Mouse (Mus musculus) liver, embryonic 14.5 days (tissue): ENCODE data around the gene Cdyl2. TPM values are rescaled to one million over a fixed set of nuclear protein-coding genes. Genes with fewer than 3 reads are reported as not detected.
A peak's percentile ranks its signal among the peaks of the same experiment; 100 is the strongest.

Experiments used
- ATAC-seq: fragments of 200-750 bp; cut with Nextera tagmentation; 2 replicates; pipeline ENCODE4 v1.8.0; 2017; ENCODE audit warnings: moderate number of reproducible peaks, mild to moderate bottlenecking, moderate library complexity; ENCODE audit not compliant: insufficient read depth
- DNase-seq, 3 experiments: peaks; one replicate each; pipeline ENCODE4 v3.0.0-alpha.2; 2012 to 2013; ENCODE audit warnings: low read depth in 3 of 3, low spot score in 3 of 3
- H3K27ac ChIP-seq: fragments of 300-500 bp; sonication (generic); 2 replicates; pipeline ENCODE4 v1.5.1; 2014; ENCODE audit warnings: moderate library complexity, mild to moderate bottlenecking, control low read depth, inconsistent platforms
- H3K27me3 ChIP-seq: fragments of 300-500 bp; sonication (generic); 2 replicates; pipeline ENCODE4 v1.6.1; 2014; ENCODE audit warnings: mild to moderate bottlenecking, low read length, moderate library complexity; ENCODE audit not compliant: control insufficient read depth, insufficient read depth
- H3K36me3 ChIP-seq: fragments of 300-500 bp; sonication (generic); replicated peaks from 2 replicates; pipeline ENCODE4 v1.6.1; 2014; ENCODE audit warnings: low read depth; ENCODE audit not compliant: control insufficient read depth, insufficient read depth
- H3K4me1 ChIP-seq, 2 experiments: fragments of 200-500 bp in 1 of 2; fragments of 300-500 bp in 1 of 2; sonication (generic) in 1 of 2; replicated peaks; 2 replicates each; pipeline ENCODE4 v1.6.1; 2012 to 2014; ENCODE audit warnings: antibody characterized with exemption in 1 of 2, inconsistent platforms in 1 of 2, low read length in 1 of 2; ENCODE audit not compliant: control insufficient read depth in 2 of 2, insufficient read depth in 2 of 2
- H3K4me2 ChIP-seq: fragments of 300-500 bp; sonication (generic); 2 replicates; pipeline ENCODE4 v1.6.1; 2014; ENCODE audit warnings: low read depth, mild to moderate bottlenecking, control low read depth, moderate library complexity
- H3K4me3 ChIP-seq, 2 experiments: fragments of 200-500 bp in 1 of 2; fragments of 300-500 bp in 1 of 2; sonication (generic) in 1 of 2; 2 replicates each; pipeline ENCODE4 v1.5.1; 2012 to 2014; ENCODE audit warnings: low read depth in 2 of 2, low read length in 2 of 2, mild to moderate bottlenecking in 2 of 2, control low read depth in 1 of 2, inconsistent platforms in 1 of 2, moderate library complexity in 1 of 2; ENCODE audit not compliant: insufficient read depth in 1 of 2
- H3K9ac ChIP-seq: fragments of 300-500 bp; sonication (generic); replicated peaks from 2 replicates; pipeline ENCODE4 v1.6.1; 2014; ENCODE audit warnings: mild to moderate bottlenecking, control low read depth, moderate library complexity
- H3K9me3 ChIP-seq: fragments of 300-500 bp; sonication (generic); 2 replicates; pipeline ENCODE4 v1.6.1; 2016; ENCODE audit warnings: low read length, mixed read lengths; ENCODE audit not compliant: control insufficient read depth
- CTCF ChIP-seq: IDR thresholded peaks from 2 replicates; pipeline ENCODE4 v1.5.1; 2016; ENCODE audit warnings: antibody characterized with exemption, low read depth, control low read depth
- EP300 ChIP-seq: IDR thresholded peaks from 2 replicates; pipeline ENCODE4 v1.6.1; 2016; ENCODE audit warnings: antibody characterized with exemption, low read depth
- WGBS: fragments of 180-500 bp; shearing (Covaris S2); extraction: QIAGEN DNeasy Blood & Tissue Kit; methylation state at CpG from one replicate; pipeline ENCODE4 v1.1.7; 2014; ENCODE audit not compliant: insufficient replicate concordance; 5-methylcytosine and 5-hydroxymethylcytosine counted together
- polyA plus RNA-seq, 2 experiments: library from polyadenylated mRNA; depleted of rRNA in 1 of 2; stranded (reverse) in 1 of 2; unstranded in 1 of 2; fragments of >200 nt; fragmentation: Nextera tagmentation in 1 of 2; extraction: Ambion mirVana in 1 of 2; gene quantifications; 2 replicates each; pipeline versions ENCODE4 v1.2.1 to v1.2.3; 2012 to 2014

Cdyl2 gene
- polyA plus RNA-seq, 2 experiments, result 0.77 to 1.5 TPM

GRCm38 (mm10) chr8:116770756-116771155 is 38.0 kb upstream of the Cdyl2 start:
- Histone ChIP-seq H3K4me2 (no peak overlapping the region), H3K27me3 (no peaks in the 10 kb centered on the region), H3K9me3 (no peaks in the 10 kb centered on the region), H3K9ac (no peak overlapping the region), H3K36me3 (no peaks in the 10 kb centered on the region), H3K27ac (no peak overlapping the region), H3K4me3 (no peak overlapping the region), H3K4me1 (no peaks in the 10 kb centered on the region)
- WGBS, result 56% methylated on average over 12 of the region's 12 CpGs
- DNase-seq, result no peak
- TF ChIP-seq EP300, result no peak
- TF ChIP-seq CTCF, result no peak
- ATAC-seq, result no peak

- H3K4me3 ChIP-seq, result no peak overlapping the region
- no peaks in the 10 kb centered on the region for H3K4me1 ChIP-seq
- no peaks in the 10 kb centered on the region for H3K27me3 ChIP-seq
- H3K36me3 ChIP-seq, result no peaks in the 10 kb centered on the region
- ATAC-seq (no peak), DNase-seq (no peak)
- H3K4me2 ChIP-seq, result no peak overlapping the region
- no peak overlapping the region for H3K9ac ChIP-seq
- no peak overlapping the region for H3K27ac ChIP-seq
- no peaks in the 10 kb centered on the region for H3K9me3 ChIP-seq
- 41% methylated on average over 3 of the region's 3 CpGs for WGBS
- TF ChIP-seq CTCF (no peak), EP300 (no peak)
Observed at GRCm38 (mm10) chr8:116756174-116756573, 23.4 kb upstream of the Cdyl2 start.

- Histone ChIP-seq H3K4me3 (no peak overlapping the region), H3K9ac (no peak overlapping the region), H3K4me1 (no peaks in the 10 kb centered on the region), H3K27me3 (no peaks in the 10 kb centered on the region), H3K27ac (no peak overlapping the region), H3K4me2 (no peak overlapping the region), H3K36me3 (no peaks in the 10 kb centered on the region), H3K9me3 (no peaks in the 10 kb centered on the region)
- TF ChIP-seq CTCF (peak; percentile 61), EP300 (no peak)
- 4% methylated on average over 4 of the region's 4 CpGs for WGBS
- no peak for ATAC-seq
- DNase-seq, result no peak
Observed at GRCm38 (mm10) chr8:116755557-116755956, 22.8 kb upstream of the Cdyl2 start.

- TF ChIP-seq CTCF, result no peak
- TF ChIP-seq EP300, result no peak
- ATAC-seq, result no peak
- Histone ChIP-seq H3K4me3 (no peak overlapping the region), H3K9ac (no peak overlapping the region), H3K27me3 (no peaks in the 10 kb centered on the region), H3K4me1 (no peaks in the 10 kb centered on the region), H3K36me3 (no peaks in the 10 kb centered on the region), H3K4me2 (no peak overlapping the region), H3K27ac (no peak overlapping the region), H3K9me3 (no peaks in the 10 kb centered on the region)
- no peak for DNase-seq
- 69% methylated on average over 1 of the region's 1 CpGs for WGBS
Observed at GRCm38 (mm10) chr8:116740726-116741125, 7.9 kb upstream of the Cdyl2 start.

- Histone ChIP-seq H3K4me3 (no peak overlapping the region), H3K27ac (no peak overlapping the region), H3K9me3 (no peaks in the 10 kb centered on the region), H3K27me3 (no peaks in the 10 kb centered on the region), H3K36me3 (no peaks in the 10 kb centered on the region), H3K4me2 (no peak overlapping the region), H3K4me1 (peaks cover 0 to 15% of the 10 kb centered on the region in 2 experiments; a peak in 2 of 4 replicates), H3K9ac (no peak overlapping the region)
- WGBS, result 33% methylated on average over 5 of the region's 5 CpGs
- TF ChIP-seq CTCF (no peak), EP300 (no peak)
- DNase-seq, result no peak
- ATAC-seq, result no peak
Observed at GRCm38 (mm10) chr8:116735306-116735705, 2.5 kb upstream of the Cdyl2 start.
